Mouse (Mus musculus) B cell, adult 67 days (primary cell): ENCODE data around the gene Peg10. TPM values are rescaled to one million over a fixed set of nuclear protein-coding genes. Genes with fewer than 3 reads are reported as not detected.

Experiments used
- total RNA-seq, 2 experiments: library from RNA; stranded (reverse); gene quantifications; 4 replicates each; pipeline ENCODE4 v1.2.4; 2023

Peg10 gene
- total RNA-seq: under 1 TPM; 0.26 to 0.59 TPM

GRCm38 (mm10) chr6:4746696-4747439 is at the start of gene Peg10, which contains the start of gene Sgce:
Gene Peg10, plus strand, starts transcription at chr6:4747306.
Gene Sgce, minus strand, starts transcription at chr6:4747207.

Other genes starting within 250 kb of the Peg10 start
- gene Col1a2, start 242.5 kb upstream of the Peg10 start, total RNA-seq: not detected
- 10 to 100 TPM; 21.1 to 25.6 TPM for gene Casd1, start 146.5 kb upstream of the Peg10 start, total RNA-seq
- 1 to 10 TPM in 1 of 2 experiments, under 1 TPM in 1; 0.99 to 1.2 TPM for gene Sgce, start 99 bp upstream of the Peg10 start, total RNA-seq
- gene Ppp1r9a, start 155.6 kb downstream of the Peg10 start, total RNA-seq: under 1 TPM in 1 of 2 experiments, not detected in 1; 0.09 TPM